Mouse (Mus musculus) naive thymus-derived CD4-positive, alpha-beta T cell, adult 2 months (primary cell): ENCODE measurements at regions not wholly inside any gene's neighbourhood (a gene's known extent, or its start where the extent isn't known, plus 50 kb on each side); places are given as distances from the start of the nearest gene placed in this dataset.
A peak's percentile ranks its signal among the peaks of the same experiment; 100 is the strongest.
"Not testable (repeated sequence)": the region's sequence is repeated elsewhere in the genome, so short reads cannot be mapped to it uniquely, and the experiment has no call there.

Source experiments
- DNase-seq: peaks from one replicate; pipeline ENCODE4 v3.0.0-alpha.2; 2011; ENCODE audit warnings: low read depth

DNA sequence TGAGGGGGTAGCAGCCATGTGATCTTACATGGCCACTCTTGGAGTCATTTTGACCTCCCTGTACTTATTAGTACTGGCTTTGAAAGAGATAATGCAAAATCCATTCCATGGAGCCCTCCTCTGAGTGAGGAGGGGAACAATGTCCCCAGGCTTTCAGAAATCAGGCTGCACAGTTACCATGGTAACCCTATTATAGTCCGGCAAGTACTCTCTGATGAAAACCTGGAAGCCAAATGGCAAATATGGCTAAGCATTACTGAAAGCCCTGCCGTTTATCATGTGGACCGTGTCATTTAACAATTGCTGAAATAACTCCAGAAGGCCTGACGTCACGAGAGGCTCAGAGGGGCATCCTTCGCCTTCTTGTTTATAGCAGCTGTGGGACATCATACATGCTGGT, 82.5 kb upstream of the Xcl1 start:
- DNase-seq = no peak

DNA sequence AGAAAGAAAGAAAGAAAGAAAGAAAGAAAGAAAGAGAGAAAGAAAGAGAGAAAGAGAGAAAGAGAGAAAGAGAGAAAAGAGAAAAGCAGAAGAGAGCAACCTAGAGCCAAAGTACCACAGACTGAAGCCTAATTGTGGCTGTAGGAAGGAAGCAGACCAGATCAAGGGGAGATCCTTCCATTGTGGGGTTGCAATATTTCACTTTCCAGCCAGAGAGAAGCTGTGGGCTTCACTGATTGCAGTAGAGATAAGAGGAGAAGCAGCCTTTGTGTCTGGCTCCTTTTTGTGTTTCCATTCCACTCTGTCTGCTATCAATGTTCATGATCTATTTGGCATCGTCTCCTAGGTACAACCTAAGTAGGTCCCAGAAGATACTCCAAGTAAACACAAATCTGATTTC, 79.0 kb upstream of the Xcl1 start:
- DNase-seq = no peak

DNA sequence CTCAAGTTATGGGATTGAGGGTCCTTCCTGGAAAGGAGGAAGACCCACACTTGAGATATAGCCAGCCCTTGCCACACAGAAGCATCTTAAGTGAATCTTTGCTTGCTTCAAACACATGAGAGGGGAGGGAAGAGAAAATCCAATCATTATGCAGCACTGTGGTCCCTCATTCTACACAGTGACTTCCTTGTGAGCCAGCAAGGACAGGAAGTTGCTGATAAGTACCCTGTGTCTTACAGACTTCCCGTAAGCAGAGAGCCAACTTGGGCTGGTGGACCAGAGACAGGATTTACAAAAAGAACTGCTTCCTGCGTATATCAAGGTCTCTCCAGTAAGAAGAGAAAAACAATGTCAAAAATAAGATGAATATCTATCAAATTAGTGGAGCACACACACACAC, 78.1 kb upstream of the Xcl1 start:
- no peak for DNase-seq

GRCm38 (mm10) chr1:165012376-165012775, 77.0 kb upstream of the Xcl1 start:
- no peak for DNase-seq

DNA sequence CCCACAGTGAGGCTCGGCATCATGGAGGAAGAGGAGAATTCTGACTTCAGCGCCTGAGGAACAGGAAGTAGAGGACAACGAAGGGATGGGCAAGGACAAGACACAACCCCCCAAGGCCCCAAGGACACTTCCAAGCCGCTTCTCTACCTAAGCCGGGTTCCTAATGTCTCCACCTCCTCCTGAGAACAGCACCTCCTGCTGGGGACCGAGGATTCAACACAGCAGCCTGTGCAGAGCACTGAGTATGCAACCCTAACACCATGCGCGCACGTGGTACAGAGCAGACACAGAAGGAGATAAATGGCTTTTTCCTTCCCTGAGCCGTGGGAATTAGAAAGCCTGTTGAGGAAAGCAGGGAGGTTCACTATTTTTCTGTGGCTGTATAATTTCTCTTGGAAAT, 64.2 kb upstream of the Xcl1 start:
- DNase-seq = peak; percentile 59

- no peak for DNase-seq
These were observed 63.3 kb upstream of the Xcl1 start for GRCm38 (mm10) chr1:164998621-164999020.

DNA sequence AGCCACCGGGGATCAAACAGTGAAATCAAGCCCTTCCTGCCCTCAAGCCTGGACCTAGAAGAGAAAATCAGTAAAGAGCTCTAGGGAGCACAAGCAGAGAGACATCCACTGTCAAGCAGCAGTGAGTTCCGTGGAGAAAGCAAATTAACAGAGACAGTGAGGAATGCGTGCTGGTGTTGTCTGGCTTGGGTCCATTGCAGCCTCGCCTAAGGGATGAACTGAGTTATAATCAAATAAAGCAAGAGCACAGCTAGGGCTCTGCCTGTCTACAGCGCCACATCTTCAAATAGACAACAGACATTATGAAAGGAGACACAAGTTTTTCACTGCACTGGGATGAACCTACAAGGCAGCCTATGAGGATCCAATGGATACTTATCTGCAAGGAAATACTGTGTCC, 62.3 kb upstream of the Xcl1 start:
- DNase-seq = no peak

DNA sequence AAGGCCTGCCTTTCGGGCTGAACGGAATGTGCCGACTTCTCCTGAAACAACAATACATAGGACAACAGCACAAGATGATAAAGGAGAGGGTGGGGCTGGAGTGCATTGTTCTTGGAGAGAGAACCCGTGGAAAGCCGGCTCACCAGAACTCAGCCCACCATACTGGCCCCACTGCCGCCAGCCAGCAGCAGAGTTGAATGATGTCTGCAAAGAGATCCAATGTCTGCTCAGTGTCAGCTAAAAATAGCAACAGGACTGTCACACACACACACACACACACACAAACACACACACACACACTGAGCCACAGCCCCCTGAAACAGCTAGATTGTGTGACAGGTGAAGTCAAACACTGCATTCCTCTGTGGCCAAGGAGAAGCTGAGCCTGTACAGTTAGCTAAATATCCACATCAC, 58.9 kb upstream of the Xcl1 start:
- no peak for DNase-seq

GRCm38 (mm10) chr1:164993175-164993875, 58.0 kb upstream of the Xcl1 start:
- DNase-seq = not testable (repeated sequence)

- DNase-seq = no peak
These were observed 53.7 kb upstream of the Xcl1 start for GRCm38 (mm10) chr1:164988982-164989381.

DNA sequence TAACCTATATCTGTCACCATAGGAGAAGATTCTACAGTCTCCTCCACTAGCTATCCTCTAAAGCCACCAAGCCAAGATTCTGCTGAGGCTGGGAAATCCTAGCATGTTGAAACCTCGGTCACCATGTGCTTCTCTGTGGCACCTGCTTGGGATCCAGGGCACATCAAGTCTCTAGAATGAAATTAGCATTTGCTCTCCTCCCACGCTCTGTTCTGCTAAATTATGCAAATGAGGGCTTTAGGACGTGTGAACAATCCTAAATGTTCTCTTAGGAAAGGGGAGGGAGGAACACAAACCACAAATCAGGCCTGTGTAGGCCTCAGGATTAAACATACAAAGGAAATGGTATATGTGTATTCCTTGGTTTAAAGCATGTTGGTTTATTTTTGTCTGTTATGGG, 52.9 kb upstream of the Xcl1 start:
- no peak for DNase-seq

DNA sequence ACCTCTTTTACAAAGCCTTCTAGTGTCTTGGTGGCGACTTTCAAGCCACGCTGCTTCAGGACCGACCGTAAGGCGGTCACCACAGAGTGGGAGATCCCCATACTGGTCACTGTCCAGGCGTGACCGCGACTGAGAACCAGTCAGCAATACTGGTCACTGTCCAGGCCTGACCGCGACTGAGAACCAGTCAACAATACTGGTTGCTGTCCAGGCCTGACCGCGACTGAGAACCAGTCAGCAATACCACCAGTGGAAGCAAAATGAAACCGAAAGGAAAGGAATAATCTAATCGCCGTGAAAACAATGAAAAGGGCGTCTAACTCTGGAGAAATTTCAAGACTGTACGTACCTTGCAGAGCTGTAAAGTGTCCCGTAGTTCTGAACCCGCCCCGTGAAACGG, 50.2 kb upstream of the Xcl1 start:
- not testable (repeated sequence) for DNase-seq
